Mouse (Mus musculus) small intestine, adult 2 months (tissue): ENCODE measurements around the gene Prkch.

Experiments
- CTCF ChIP-seq: fragments of 200-500 bp; IDR thresholded peaks from 2 replicates; pipeline ENCODE4 v1.5.1; 2012; ENCODE audit warnings: low read depth, mild to moderate bottlenecking, control low read depth, inconsistent platforms, low read length, moderate library complexity, mixed read lengths; ENCODE audit not compliant: insufficient replicate concordance, insufficient read length; ENCODE audit errors: extremely low read depth
- POLR2A ChIP-seq: fragments of 200-500 bp; IDR thresholded peaks from 2 replicates; pipeline ENCODE4 v1.6.1; 2012; ENCODE audit warnings: low read depth, mild to moderate bottlenecking, control low read depth, inconsistent platforms, low read length, moderate library complexity

GRCm38 (mm10) chr12:73593021-73593798 is 8.6 kb downstream of the Prkch start:
- TF ChIP-seq POLR2A (no peak), CTCF (no peak)
